Mouse (Mus musculus) lung, adult 2 months (tissue): ENCODE results near the gene Bcat2.

Experiments
- CTCF ChIP-seq: fragments of 200-500 bp; IDR thresholded peaks from 2 replicates; pipeline ENCODE4 v1.5.1; 2011; ENCODE audit warnings: mild to moderate bottlenecking, low read length, control low read depth; ENCODE audit not compliant: insufficient read depth
- POLR2A ChIP-seq: fragments of 200-500 bp; IDR thresholded peaks from 2 replicates; pipeline ENCODE4 v1.6.1; 2011; ENCODE audit warnings: low read depth, mild to moderate bottlenecking, control low read depth, low read length, borderline replicate concordance; ENCODE audit errors: extremely low read depth

- TF ChIP-seq CTCF = no peak
- no peak for TF ChIP-seq POLR2A
Observed at GRCm38 (mm10) chr7:45522194-45522752, 47.7 kb upstream of the Bcat2 start.
